Mouse (Mus musculus): ENCODE results near the gene Ndfip2.

Ndfip2 gene

GRCm38 (mm10) chr14:105284062-105284461 lies 25.7 kb downstream of the Ndfip2 start:
- no peak for DNase-seq (ENCODE audit: low read depth)

GRCm38 (mm10) chr14:105287557-105287956 lies 29.2 kb downstream of the Ndfip2 start:
- no peak for DNase-seq (ENCODE audit: low read depth)

- no peak for DNase-seq (ENCODE audit: low read depth)
Observed at GRCm38 (mm10) chr14:105287972-105288371, 29.6 kb downstream of the Ndfip2 start.

- no peak for DNase-seq (ENCODE audit: low read depth)
Observed at GRCm38 (mm10) chr14:105288529-105288928, 30.2 kb downstream of the Ndfip2 start.

GRCm38 (mm10) chr14:105292139-105292538 lies 33.8 kb downstream of the Ndfip2 start:
- DNase-seq (ENCODE audit: low read depth) = no peak

GRCm38 (mm10) chr14:105293777-105294176 lies 35.4 kb downstream of the Ndfip2 start:
- no peak for DNase-seq (ENCODE audit: low read depth)

GRCm38 (mm10) chr14:105295820-105296582 lies 37.6 kb downstream of the Ndfip2 start:
- peak; percentile 60 for DNase-seq (ENCODE audit: low read depth)

- DNase-seq (ENCODE audit: low read depth) = no peak
Observed at GRCm38 (mm10) chr14:105299744-105300255, 41.4 kb downstream of the Ndfip2 start.

- DNase-seq (ENCODE audit: low read depth) = no peak
Observed at GRCm38 (mm10) chr14:105300551-105300950, 42.2 kb downstream of the Ndfip2 start.

GRCm38 (mm10) chr14:105302708-105303107 lies 44.3 kb downstream of the Ndfip2 start:
- no peak for DNase-seq (ENCODE audit: low read depth)

GRCm38 (mm10) chr14:105307716-105308115 lies 49.3 kb downstream of the Ndfip2 start:
- DNase-seq (ENCODE audit: low read depth) = no peak

- DNase-seq (ENCODE audit: low read depth) = no peak
Observed at GRCm38 (mm10) chr14:105312366-105312765, 54.0 kb downstream of the Ndfip2 start.

GRCm38 (mm10) chr14:105312944-105313343 lies 54.6 kb downstream of the Ndfip2 start:
- DNase-seq (ENCODE audit: low read depth) = no peak

GRCm38 (mm10) chr14:105313877-105314276 lies 55.5 kb downstream of the Ndfip2 start:
- no peak for DNase-seq (ENCODE audit: low read depth)

GRCm38 (mm10) chr14:105321712-105322111 lies 63.3 kb downstream of the Ndfip2 start:
- DNase-seq (ENCODE audit: low read depth) = no peak

- no peak for DNase-seq (ENCODE audit: low read depth)
Observed at GRCm38 (mm10) chr14:105322829-105323228, 64.5 kb downstream of the Ndfip2 start.

GRCm38 (mm10) chr14:105323448-105323847 lies 65.1 kb downstream of the Ndfip2 start:
- no peak for DNase-seq (ENCODE audit: low read depth)

GRCm38 (mm10) chr14:105328397-105329302 lies 70.3 kb downstream of the Ndfip2 start:
- peak; percentile 85 for DNase-seq (ENCODE audit: low read depth)

GRCm38 (mm10) chr14:105333475-105334094 lies 75.2 kb downstream of the Ndfip2 start:
- DNase-seq (ENCODE audit: low read depth) = no peak

GRCm38 (mm10) chr14:105341765-105342164 lies 83.4 kb downstream of the Ndfip2 start:
- no peak for DNase-seq (ENCODE audit: low read depth)

GRCm38 (mm10) chr14:105354121-105354520 lies 95.7 kb downstream of the Ndfip2 start:
- no peak for DNase-seq (ENCODE audit: low read depth)

Measured in fibroblast of lung, adult 2 months (primary cell).